Mouse (Mus musculus) embryonic facial prominence, embryonic 13.5 days (tissue): Measurements from ENCODE around the gene Pias4. TPM values are rescaled to one million over a fixed set of nuclear protein-coding genes. Genes with fewer than 3 reads are reported as not detected.
"Not testable (repeated sequence)": the region's sequence is repeated elsewhere in the genome, so short reads cannot be mapped to it uniquely, and the experiment has no call there.

Source experiments
- ATAC-seq: fragments of 200-750 bp; cut with Nextera tagmentation; 2 replicates; pipeline ENCODE4 v1.8.0; 2017; ENCODE audit warnings: low read depth; ENCODE audit not compliant: insufficient number of reproducible peaks, insufficient read depth, low FRiP score, low TSS enrichment
- H3K27ac ChIP-seq: fragments of 300-500 bp; sonication (generic); 2 replicates; pipeline ENCODE4 v1.5.1; 2015; ENCODE audit warnings: moderate library complexity, mild to moderate bottlenecking, inconsistent platforms
- H3K27me3 ChIP-seq: fragments of 300-500 bp; sonication (generic); 2 replicates; pipeline ENCODE4 v1.6.1; 2015; ENCODE audit warnings: mild to moderate bottlenecking, inconsistent platforms
- H3K36me3 ChIP-seq: fragments of 300-500 bp; sonication (generic); 2 replicates; pipeline ENCODE4 v1.6.1; 2015; ENCODE audit warnings: mild to moderate bottlenecking, inconsistent platforms
- H3K4me1 ChIP-seq: fragments of 300-500 bp; sonication (generic); 2 replicates; pipeline ENCODE4 v1.6.1; 2015; ENCODE audit warnings: inconsistent platforms
- H3K4me2 ChIP-seq: fragments of 300-500 bp; sonication (generic); 2 replicates; pipeline ENCODE4 v1.6.1; 2015; ENCODE audit warnings: moderate library complexity, mild to moderate bottlenecking, inconsistent platforms
- H3K4me3 ChIP-seq: fragments of 300-500 bp; sonication (generic); 2 replicates; pipeline ENCODE4 v1.5.1; 2015; ENCODE audit warnings: mild to moderate bottlenecking, inconsistent platforms
- H3K9ac ChIP-seq: fragments of 300-500 bp; sonication (generic); 2 replicates; pipeline ENCODE4 v1.6.1; 2015; ENCODE audit warnings: mild to moderate bottlenecking, inconsistent platforms
- H3K9me3 ChIP-seq: fragments of 300-500 bp; sonication (generic); 2 replicates; pipeline ENCODE4 v1.6.1; 2016; ENCODE audit warnings: inconsistent platforms
- WGBS: fragments of 180-500 bp; shearing (Covaris S2); methylation state at CpG from one replicate; pipeline ENCODE4 v1.1.7; 2015; ENCODE audit warnings: mixed read lengths; 5-methylcytosine and 5-hydroxymethylcytosine counted together
- polyA plus RNA-seq: library from polyadenylated mRNA; unstranded; fragments of >200 nt; fragmentation: Nextera tagmentation; extraction: Ambion mirVana; gene quantifications from 2 replicates; pipeline ENCODE4 v1.2.1, GENCODE M21; 2015

The Pias4 gene
- polyA plus RNA-seq, 1 experiment from 2014 or later: 60.9 TPM

DNA sequence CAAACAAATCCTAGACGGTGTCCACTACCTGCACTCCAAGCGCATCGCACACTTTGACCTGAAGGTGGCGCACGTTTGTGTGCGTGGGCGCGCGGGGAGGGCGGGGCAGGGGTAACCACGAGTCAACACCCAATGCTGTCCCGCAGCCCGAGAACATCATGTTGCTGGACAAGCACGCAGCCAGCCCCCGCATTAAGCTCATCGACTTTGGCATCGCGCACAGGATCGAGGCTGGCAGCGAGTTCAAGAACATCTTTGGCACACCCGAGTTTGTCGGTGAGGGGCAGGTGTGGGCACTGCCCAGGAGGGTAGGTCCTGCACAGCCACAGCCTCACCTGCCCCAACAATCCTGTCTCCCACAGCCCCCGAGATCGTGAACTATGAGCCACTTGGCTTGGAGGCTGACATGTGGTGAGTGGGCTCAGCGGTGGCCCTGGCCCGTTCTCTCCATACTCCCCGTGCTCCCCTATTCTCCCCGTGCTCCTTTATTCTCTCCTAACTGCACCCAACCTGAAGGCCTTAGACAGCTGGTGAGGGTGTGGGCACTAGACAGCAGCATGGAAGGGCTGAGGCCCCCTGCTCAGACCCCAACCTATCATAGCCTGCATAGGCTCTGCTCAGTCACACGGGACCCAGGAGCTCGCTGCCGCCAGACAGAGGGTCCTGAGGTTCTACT lies 22.7 kb upstream of the Pias4 start:
- H3K4me2 ChIP-seq: no peak overlapping the region
- H3K36me3 ChIP-seq: peaks cover 46% of the 10 kb centered on the region
- H3K4me3 ChIP-seq: no peak overlapping the region
- no peaks in the 10 kb centered on the region for H3K9me3 ChIP-seq
- peaks cover 23% of the 10 kb centered on the region for H3K4me1 ChIP-seq
- ATAC-seq: no peak
- 69% methylated on average over 31 of the region's 31 CpGs for WGBS
- no peak overlapping the region for H3K9ac ChIP-seq
- H3K27me3 ChIP-seq: peaks cover 26% of the 10 kb centered on the region
- peak overlapping the region; percentile 44; the same call in 1 of the 2 replicates for H3K27ac ChIP-seq

DNA sequence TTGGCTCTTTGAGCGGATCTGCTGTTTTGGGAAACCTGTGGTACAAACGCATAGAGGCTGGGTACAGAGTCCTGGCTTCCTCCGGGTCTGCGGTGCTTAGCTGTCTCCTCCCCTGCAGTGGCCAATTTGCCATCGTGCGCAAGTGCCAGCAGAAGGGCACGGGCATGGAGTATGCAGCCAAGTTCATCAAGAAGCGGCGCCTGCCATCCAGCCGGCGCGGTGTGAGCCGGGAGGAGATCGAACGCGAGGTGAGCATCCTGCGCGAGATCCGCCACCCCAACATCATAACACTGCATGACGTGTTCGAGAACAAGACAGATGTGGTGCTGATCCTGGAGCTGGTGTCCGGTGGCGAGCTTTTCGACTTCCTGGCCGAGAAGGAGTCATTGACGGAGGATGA lies 22.1 kb upstream of the Pias4 start:
- peaks cover 20% of the 10 kb centered on the region for H3K27me3 ChIP-seq
- ATAC-seq: no peak
- H3K4me2 ChIP-seq: no peak overlapping the region
- WGBS: 80% methylated on average over 26 of the region's 26 CpGs
- H3K4me3 ChIP-seq: no peak overlapping the region
- peaks cover 52% of the 10 kb centered on the region for H3K36me3 ChIP-seq
- peaks cover 29% of the 10 kb centered on the region for H3K4me1 ChIP-seq
- no peaks in the 10 kb centered on the region for H3K9me3 ChIP-seq
- H3K9ac ChIP-seq: no peak overlapping the region
- no peak overlapping the region for H3K27ac ChIP-seq

DNA sequence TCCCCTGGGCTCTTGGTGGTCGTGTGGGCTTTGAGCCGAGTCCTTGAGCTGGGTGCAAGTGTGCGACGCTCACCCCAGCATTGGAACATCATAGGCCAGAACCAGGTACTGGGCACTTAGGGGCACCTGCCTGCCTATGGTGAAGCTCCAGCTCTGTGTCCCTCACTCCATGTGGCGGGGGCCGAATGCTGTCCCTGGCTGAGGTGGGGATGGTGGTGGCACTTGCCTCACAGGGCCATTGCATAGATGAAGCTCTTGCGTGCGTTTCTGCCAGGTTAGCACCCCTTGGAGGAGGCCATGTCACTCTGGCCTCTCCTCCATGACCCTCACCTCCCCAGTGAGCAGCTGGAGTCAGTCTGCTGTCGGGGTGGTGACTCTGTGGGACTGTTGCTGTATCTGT lies 19.4 kb upstream of the Pias4 start:
- no peaks in the 10 kb centered on the region for H3K9me3 ChIP-seq
- no peak overlapping the region for H3K4me3 ChIP-seq
- 0 out of 2 replicates have a peak overlapping the region, but pooled peaks have one; percentile 11 for H3K9ac ChIP-seq
- H3K36me3 ChIP-seq: peaks cover 69% of the 10 kb centered on the region
- peaks cover 27% of the 10 kb centered on the region for H3K4me1 ChIP-seq
- H3K27ac ChIP-seq: no peak overlapping the region
- WGBS: 93% methylated on average over 9 of the region's 9 CpGs
- no peak for ATAC-seq
- no peaks in the 10 kb centered on the region for H3K27me3 ChIP-seq
- no peak overlapping the region for H3K4me2 ChIP-seq

DNA sequence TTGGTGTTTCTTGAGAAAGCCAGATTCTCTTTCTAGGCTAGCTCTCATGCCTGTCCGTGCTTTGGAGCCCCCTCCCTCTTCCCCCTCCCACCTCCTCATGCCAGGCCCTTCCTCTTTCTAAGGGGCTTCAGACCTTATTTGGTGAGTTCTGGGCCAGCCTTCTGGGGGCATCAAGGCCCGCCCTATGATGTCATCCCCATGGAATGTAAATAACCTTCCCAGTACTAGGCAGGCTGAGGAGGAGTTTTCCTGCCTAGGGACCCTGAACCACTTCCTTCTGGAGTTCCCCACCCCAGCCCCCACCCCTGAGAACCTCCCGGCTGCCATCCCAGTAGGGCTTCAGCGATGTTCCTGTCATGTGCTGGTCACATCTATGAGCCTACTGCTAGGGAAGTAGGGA lies 17.0 kb upstream of the Pias4 start:
- peaks cover 78% of the 10 kb centered on the region for H3K36me3 ChIP-seq
- H3K4me3 ChIP-seq: no peak overlapping the region
- peak overlapping the region; percentile 62 for H3K27ac ChIP-seq
- no peaks in the 10 kb centered on the region for H3K9me3 ChIP-seq
- peak overlapping the region; percentile 47; the same call in 1 of the 2 replicates for H3K9ac ChIP-seq
- H3K27me3 ChIP-seq: no peaks in the 10 kb centered on the region
- peaks cover 34% of the 10 kb centered on the region for H3K4me1 ChIP-seq
- WGBS: 41% methylated on average over 4 of the region's 4 CpGs
- no peak overlapping the region for H3K4me2 ChIP-seq
- no peak for ATAC-seq

DNA sequence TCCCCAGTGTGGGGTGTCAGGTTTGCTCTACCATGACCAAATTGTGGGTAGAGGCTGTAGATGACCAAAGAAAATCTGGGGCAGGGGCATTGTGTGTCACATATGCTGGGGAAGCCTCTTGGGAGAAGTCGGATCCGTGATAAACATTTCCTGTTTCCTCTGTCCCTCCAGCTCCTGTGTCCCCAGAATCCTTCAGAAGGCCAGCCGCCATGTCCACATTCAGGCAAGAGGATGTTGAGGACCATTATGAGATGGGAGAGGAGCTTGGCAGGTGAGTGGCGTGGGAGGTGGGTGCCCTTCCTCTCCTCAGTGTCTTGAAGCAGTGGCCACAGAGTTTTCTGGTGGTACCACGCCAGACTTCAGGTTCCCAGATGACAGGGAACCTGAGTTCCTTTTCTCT lies 16.1 kb upstream of the Pias4 start, which contains the start of gene 4930442H23Rik:
4930442H23Rik (minus strand) TSS at position 45 of the 400 bp plus-strand sequence.
- Histone ChIP-seq H3K4me1 (peaks cover 42% of the 10 kb centered on the region), H3K9me3 (no peaks in the 10 kb centered on the region), H3K36me3 (peaks cover 83% of the 10 kb centered on the region), H3K27ac (peak within 1 kb of the TSS; percentile 74), H3K9ac (peak within 1 kb of the TSS; percentile 80), H3K27me3 (no peaks in the 10 kb centered on the region), H3K4me3 (peak within 1 kb of the TSS; percentile 69), H3K4me2 (peak within 1 kb of the TSS; percentile 68)
- 83% methylated on average over 5 of the region's 5 CpGs for WGBS
- no peak for ATAC-seq

DNA sequence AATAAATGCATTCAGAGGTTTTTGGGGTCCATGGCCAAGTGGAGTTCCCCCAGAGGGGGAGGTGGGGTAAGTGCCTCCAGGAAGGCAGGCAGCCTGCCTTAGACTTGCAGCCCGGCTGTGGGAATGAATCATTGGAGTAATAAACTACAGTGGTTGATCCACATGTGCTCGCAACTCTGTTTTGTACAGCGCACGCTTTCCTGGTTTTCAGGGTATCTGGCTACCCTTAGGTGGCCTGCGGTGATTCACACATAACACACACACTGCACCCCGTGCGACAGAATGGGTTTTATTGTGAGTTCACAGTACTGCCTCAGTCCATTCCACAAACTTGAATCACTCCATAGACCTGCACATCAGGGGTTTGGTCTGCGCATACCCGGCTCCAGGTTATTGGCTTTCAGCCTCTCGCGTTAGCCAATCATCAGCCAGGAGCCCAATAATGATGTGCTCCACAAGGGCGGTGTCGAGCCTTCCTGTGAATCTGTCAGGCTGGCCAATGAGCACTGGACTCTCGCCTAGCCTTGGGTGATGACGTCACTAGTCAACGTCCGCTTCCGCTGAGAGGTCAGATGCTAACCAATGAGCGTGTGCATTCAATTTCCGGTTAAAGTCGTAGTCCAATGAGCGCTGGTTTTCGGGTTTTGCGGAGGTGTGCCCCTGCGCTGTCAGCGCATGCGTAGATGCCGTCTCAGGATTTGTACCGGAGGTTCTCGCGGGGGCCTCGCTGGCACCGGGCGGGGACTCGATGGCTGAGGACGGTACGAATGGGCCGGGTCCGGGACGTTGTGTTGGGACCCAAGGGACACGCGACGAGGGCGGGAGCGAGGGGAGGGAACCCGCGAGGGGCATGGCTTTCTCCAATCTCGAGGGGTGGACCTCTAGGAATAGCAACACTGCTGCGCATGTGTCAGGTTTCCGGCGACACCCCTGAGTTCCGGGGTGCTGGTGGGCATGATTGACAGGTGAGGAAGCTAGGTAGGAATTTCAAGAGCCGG lies 14.9 kb upstream of the Pias4 start, which contains the start of gene Dapk3:
Dapk3 (plus strand) TSS at position 670 of the 998 bp plus-strand sequence.
- no peaks in the 10 kb centered on the region for H3K27me3 ChIP-seq
- ATAC-seq: peak; percentile 92
- peak within 1 kb of the TSS; percentile 80 for H3K9ac ChIP-seq
- no peaks in the 10 kb centered on the region for H3K9me3 ChIP-seq
- peak within 1 kb of the TSS; percentile 69 for H3K4me3 ChIP-seq
- WGBS: 4% methylated on average over 53 of the region's 53 CpGs
- peak within 1 kb of the TSS; percentile 74 for H3K27ac ChIP-seq
- H3K4me1 ChIP-seq: peaks cover 53% of the 10 kb centered on the region
- peak within 1 kb of the TSS; percentile 68 for H3K4me2 ChIP-seq
- peaks cover 86% of the 10 kb centered on the region for H3K36me3 ChIP-seq

DNA sequence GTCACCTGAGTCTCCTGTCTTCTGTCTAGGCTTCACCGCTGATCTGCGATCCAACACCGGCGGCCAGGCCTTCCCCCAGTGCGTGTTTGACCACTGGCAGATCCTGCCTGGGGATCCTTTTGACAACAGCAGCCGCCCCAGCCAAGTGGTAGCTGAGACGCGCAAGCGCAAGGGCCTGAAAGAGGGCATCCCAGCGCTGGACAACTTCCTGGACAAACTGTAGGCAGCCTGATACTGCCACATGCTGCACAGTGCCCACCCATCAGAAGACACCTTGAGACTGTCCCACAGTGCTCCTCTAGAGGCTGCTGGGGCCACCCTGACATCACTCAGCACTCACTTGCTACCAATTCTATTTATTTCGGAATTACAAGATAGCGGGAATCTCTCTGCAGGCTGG lies 14.1 kb upstream of the Pias4 start:
- ATAC-seq, H3K4me2 ChIP-seq, H3K9ac ChIP-seq, H3K27me3 ChIP-seq, H3K9me3 ChIP-seq, H3K4me3 ChIP-seq: not testable (repeated sequence)
- WGBS: 81% methylated on average over 12 of the region's 12 CpGs
- H3K4me1 ChIP-seq: peaks cover 58% of the 10 kb centered on the region
- H3K27ac ChIP-seq: peak overlapping the region; percentile 74; the same call in 1 of the 2 replicates
- H3K36me3 ChIP-seq: peaks cover 83% of the 10 kb centered on the region

DNA sequence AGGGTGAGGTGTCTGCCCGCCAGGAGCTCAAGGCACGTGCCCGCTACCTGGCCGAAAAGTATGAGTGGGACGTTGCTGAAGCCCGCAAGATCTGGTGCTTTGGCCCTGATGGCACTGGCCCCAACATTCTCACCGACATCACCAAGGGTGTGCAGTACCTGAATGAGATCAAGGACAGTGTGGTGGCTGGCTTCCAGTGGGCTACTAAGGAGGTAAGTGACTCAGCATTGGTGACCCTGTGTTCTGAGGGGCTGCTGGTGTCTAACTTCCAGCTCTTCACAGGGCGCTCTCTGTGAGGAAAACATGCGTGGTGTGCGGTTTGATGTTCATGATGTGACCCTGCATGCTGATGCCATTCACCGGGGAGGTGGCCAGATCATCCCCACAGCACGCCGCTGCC lies 13.2 kb upstream of the Pias4 start:
- H3K27ac ChIP-seq: no peak overlapping the region

DNA sequence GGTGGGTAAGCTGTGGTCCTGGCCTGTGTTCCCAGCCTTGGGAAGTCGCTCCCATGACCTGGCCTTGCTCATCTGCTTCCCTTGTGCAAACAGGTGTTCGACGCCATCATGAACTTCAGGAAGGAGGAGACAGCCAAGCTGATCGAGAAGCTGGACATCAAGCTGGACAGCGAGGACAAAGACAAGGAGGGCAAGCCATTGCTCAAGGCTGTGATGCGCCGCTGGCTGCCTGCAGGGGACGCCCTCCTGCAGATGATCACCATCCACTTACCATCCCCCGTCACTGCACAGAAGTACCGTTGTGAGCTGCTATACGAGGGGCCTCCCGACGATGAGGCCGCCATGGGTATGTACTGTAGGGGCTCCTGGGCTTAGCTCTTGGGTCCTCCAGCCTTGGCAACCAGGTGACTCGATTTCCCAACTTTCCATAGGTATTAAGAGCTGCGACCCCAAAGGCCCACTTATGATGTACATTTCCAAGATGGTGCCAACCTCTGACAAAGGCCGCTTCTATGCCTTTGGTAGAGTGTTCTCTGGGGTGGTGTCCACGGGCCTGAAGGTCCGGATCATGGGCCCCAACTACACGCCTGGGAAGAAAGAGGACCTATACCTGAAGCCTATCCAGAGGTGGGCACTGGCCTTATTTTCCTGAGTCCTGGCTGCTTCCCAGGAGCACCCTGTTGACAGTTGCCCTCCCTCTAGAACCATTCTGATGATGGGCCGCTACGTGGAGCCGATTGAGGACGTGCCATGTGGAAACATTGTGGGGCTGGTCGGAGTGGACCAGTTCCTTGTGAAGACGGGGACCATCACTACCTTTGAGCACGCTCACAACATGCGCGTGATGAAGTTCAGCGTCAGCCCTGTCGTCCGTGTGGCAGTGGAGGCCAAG lies 12.0 kb upstream of the Pias4 start:
- Histone ChIP-seq H3K4me3 (no peak overlapping the region), H3K4me1 (peaks cover 62% of the 10 kb centered on the region), H3K36me3 (peaks cover 65% of the 10 kb centered on the region), H3K9ac (peak overlapping the region; percentile 99), H3K27ac (no peak overlapping the region), H3K9me3 (no peaks in the 10 kb centered on the region), H3K4me2 (no peak overlapping the region), H3K27me3 (no peaks in the 10 kb centered on the region)
- WGBS: 89% methylated on average over 32 of the region's 32 CpGs
- ATAC-seq: no peak

More for the DNA sequence above, 13.2 kb upstream of the Pias4 start:
- Histone ChIP-seq H3K9me3 (no peaks in the 10 kb centered on the region), H3K4me1 (peaks cover 58% of the 10 kb centered on the region), H3K36me3 (peaks cover 76% of the 10 kb centered on the region), H3K27me3 (no peaks in the 10 kb centered on the region), H3K4me3 (no peak overlapping the region), H3K9ac (no peak overlapping the region), H3K4me2 (no peak overlapping the region)
- ATAC-seq: no peak
- WGBS: 96% methylated on average over 13 of the region's 13 CpGs

DNA sequence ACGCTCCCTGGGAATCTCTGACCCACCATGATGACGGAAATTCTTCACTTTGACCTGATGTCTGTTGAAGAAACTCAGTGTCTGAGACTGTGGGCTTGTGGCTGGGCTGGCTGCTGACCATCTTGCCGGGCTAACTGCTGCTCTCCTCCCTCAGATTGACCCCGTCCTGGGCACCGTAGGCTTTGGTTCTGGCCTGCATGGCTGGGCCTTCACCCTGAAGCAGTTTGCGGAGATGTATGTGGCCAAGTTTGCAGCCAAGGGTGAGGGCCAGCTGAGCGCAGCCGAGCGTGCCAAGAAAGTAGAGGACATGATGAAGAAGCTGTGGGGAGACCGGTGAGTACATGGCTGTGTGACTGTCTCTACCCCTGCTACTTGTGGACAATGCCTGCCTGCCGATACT lies 11.2 kb upstream of the Pias4 start:
- H3K9ac ChIP-seq: peak overlapping the region; percentile 99
- no peak for ATAC-seq
- H3K9me3 ChIP-seq: no peaks in the 10 kb centered on the region
- 0 out of 2 replicates have a peak overlapping the region, but pooled peaks have one; percentile 96 for H3K4me3 ChIP-seq
- H3K27ac ChIP-seq: no peak overlapping the region
- peaks cover 58% of the 10 kb centered on the region for H3K36me3 ChIP-seq
- peaks cover 62% of the 10 kb centered on the region for H3K4me1 ChIP-seq
- H3K4me2 ChIP-seq: no peak overlapping the region
- WGBS: 91% methylated on average over 11 of the region's 11 CpGs
- no peaks in the 10 kb centered on the region for H3K27me3 ChIP-seq
